Mouse (Mus musculus): ENCODE data around the gene Sim2. TPM values are rescaled to one million over a fixed set of nuclear protein-coding genes. Genes with fewer than 3 reads are reported as not detected.

The Sim2 gene
- total RNA-seq, 2 experiments from 2014 or later = 15.0 to 17.9 TPM

- no peak for TF ChIP-seq CTCF (IDR thresholded peaks at IDR 0.05)
- peak overlapping the region; percentile 19; the same call in 1 of the 2 replicates for H3K4me3 ChIP-seq
- DNase-seq = no peak
- intact Hi-C loops (cut with DNase I) = no loop called here
- H3K27ac ChIP-seq = no peak overlapping the region
Observed at GRCm38 (mm10) chr16:94125172-94125981, 40.6 kb downstream of the Sim2 start.

GRCm38 (mm10) chr16:94126200-94126599 is 41.5 kb downstream of the Sim2 start:
- Histone ChIP-seq H3K4me3 (no peak overlapping the region), H3K27ac (no peak overlapping the region)
- TF ChIP-seq CTCF (IDR thresholded peaks at IDR 0.05) = no peak
- intact Hi-C loops (cut with DNase I) = no loop called here
- DNase-seq = no peak

GRCm38 (mm10) chr16:94128236-94128835 is 43.6 kb downstream of the Sim2 start:
- H3K4me3 ChIP-seq = no peak overlapping the region
- TF ChIP-seq CTCF (IDR thresholded peaks at IDR 0.05) = no peak
- H3K27ac ChIP-seq = no peak overlapping the region
- intact Hi-C loops (cut with DNase I) = no loop called here
- DNase-seq = no peak

GRCm38 (mm10) chr16:94134218-94134617 is 49.5 kb downstream of the Sim2 start:
- Histone ChIP-seq H3K4me3 (no peak overlapping the region), H3K27ac (no peak overlapping the region)
- no peak for TF ChIP-seq CTCF (IDR thresholded peaks at IDR 0.05)
- intact Hi-C loops (cut with DNase I) = no loop called here
- DNase-seq = no peak

GRCm38 (mm10) chr16:94140746-94141145 is 56.0 kb downstream of the Sim2 start:
- TF ChIP-seq CTCF (IDR thresholded peaks at IDR 0.05) = no peak
- intact Hi-C loops (cut with DNase I) = no loop called here
- no peak overlapping the region for H3K27ac ChIP-seq
- DNase-seq = no peak
- H3K4me3 ChIP-seq = no peak overlapping the region

- Histone ChIP-seq H3K27ac (no peak overlapping the region), H3K4me3 (no peak overlapping the region)
- TF ChIP-seq CTCF (IDR thresholded peaks at IDR 0.05) = no peak
- DNase-seq = no peak
- intact Hi-C loops (cut with DNase I) = no loop called here
Observed at GRCm38 (mm10) chr16:94143325-94143724, 58.6 kb downstream of the Sim2 start.

GRCm38 (mm10) chr16:94148139-94148538 is 63.4 kb downstream of the Sim2 start:
- DNase-seq = no peak
- H3K4me3 ChIP-seq = peak overlapping the region; percentile 7; the same call in 1 of the 2 replicates
- no peak for TF ChIP-seq CTCF (IDR thresholded peaks at IDR 0.05)
- H3K27ac ChIP-seq = no peak overlapping the region
- intact Hi-C loops (cut with DNase I) = no loop called here

GRCm38 (mm10) chr16:94150125-94151103 is 65.7 kb downstream of the Sim2 start:
- DNase-seq = no peak
- no peak for TF ChIP-seq CTCF (IDR thresholded peaks at IDR 0.05)
- intact Hi-C loops (cut with DNase I) = no loop called here
- no peak overlapping the region for H3K27ac ChIP-seq
- H3K4me3 ChIP-seq = no peak overlapping the region

- no peak for TF ChIP-seq CTCF (IDR thresholded peaks at IDR 0.05)
- H3K27ac ChIP-seq = no peak overlapping the region
- peak overlapping the region; percentile 20 for H3K4me3 ChIP-seq
- intact Hi-C loops (cut with DNase I) = no loop called here
- peak; percentile 38 for DNase-seq
Observed at GRCm38 (mm10) chr16:94155041-94155653, 70.4 kb downstream of the Sim2 start.

GRCm38 (mm10) chr16:94157819-94158218 is 73.1 kb downstream of the Sim2 start:
- Histone ChIP-seq H3K4me3 (no peak overlapping the region), H3K27ac (no peak overlapping the region)
- intact Hi-C loops (cut with DNase I) = no loop called here
- peak; percentile 2 for DNase-seq
- TF ChIP-seq CTCF (IDR thresholded peaks at IDR 0.05) = no peak

GRCm38 (mm10) chr16:94162000-94162399 is 77.3 kb downstream of the Sim2 start:
- no peak for TF ChIP-seq CTCF (IDR thresholded peaks at IDR 0.05)
- no peak overlapping the region for H3K27ac ChIP-seq

GRCm38 (mm10) chr16:94163051-94163450 is 78.3 kb downstream of the Sim2 start:
- DNase-seq = peak; percentile 64
- Histone ChIP-seq H3K27ac (no peak overlapping the region), H3K4me3 (no peak overlapping the region)
- intact Hi-C loops (cut with DNase I) = no loop called here
- TF ChIP-seq CTCF (IDR thresholded peaks at IDR 0.05) = no peak

More at GRCm38 (mm10) chr16:94162000-94162399, 77.3 kb downstream of the Sim2 start:
- H3K4me3 ChIP-seq = no peak overlapping the region
- intact Hi-C loops (cut with DNase I) = no loop called here
- no peak for DNase-seq
